Mouse (Mus musculus) heart, adult 18-20 months (tissue): ENCODE results near the gene Thrap3. TPM values are rescaled to one million over a fixed set of nuclear protein-coding genes. Genes with fewer than 3 reads are reported as not detected.
A peak's percentile ranks its signal among the peaks of the same experiment; 100 is the strongest.
"Not testable (repeated sequence)": the region's sequence is repeated elsewhere in the genome, so short reads cannot be mapped to it uniquely, and the experiment has no call there.

Experiments used
- DNase-seq, 2 experiments: peaks; one replicate each; pipeline ENCODE4 v3.0.0; 2021 to 2022; ENCODE audit warnings: mixed read lengths in 1 of 2
- total RNA-seq, 2 experiments: library from RNA; stranded (reverse); gene quantifications; 2 replicates each; pipeline ENCODE4 v1.2.3; 2021

Gene Thrap3
- total RNA-seq, 2 experiments from 2014 or later: 86.5 to 116 TPM

GRCm38 (mm10) chr4:126219540-126219939, 17.0 kb upstream of the Thrap3 start:
- not testable (repeated sequence) for DNase-seq

GRCm38 (mm10) chr4:126217771-126218170, 15.2 kb upstream of the Thrap3 start:
- peak in 1 of 2 experiments; percentile 57 for DNase-seq

- DNase-seq: no peak
Measured at GRCm38 (mm10) chr4:126207081-126207480, 4.5 kb upstream of the Thrap3 start.

DNA sequence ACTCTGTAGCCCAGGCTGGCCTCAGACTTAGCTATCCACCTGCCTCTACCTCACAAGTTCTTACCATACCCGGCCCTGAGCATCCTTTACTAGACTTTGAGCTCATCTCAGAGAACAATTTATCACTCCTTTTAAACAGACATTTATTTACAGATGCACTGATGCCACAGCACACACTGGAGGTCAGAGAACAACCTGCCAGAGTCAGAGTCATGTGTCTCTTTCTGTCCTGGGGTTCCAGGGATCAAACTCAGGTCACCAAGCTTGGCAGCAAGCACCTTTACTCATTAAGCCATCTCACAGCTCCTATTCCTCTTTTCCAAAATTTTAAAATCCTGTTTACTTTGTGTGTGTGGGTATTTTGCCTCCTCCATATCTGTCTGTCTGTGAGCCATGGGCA, 2.8 kb upstream of the Thrap3 start:
- no peak for DNase-seq

GRCm38 (mm10) chr4:126204661-126205230, 2.2 kb upstream of the Thrap3 start:
- no peak for DNase-seq

DNA sequence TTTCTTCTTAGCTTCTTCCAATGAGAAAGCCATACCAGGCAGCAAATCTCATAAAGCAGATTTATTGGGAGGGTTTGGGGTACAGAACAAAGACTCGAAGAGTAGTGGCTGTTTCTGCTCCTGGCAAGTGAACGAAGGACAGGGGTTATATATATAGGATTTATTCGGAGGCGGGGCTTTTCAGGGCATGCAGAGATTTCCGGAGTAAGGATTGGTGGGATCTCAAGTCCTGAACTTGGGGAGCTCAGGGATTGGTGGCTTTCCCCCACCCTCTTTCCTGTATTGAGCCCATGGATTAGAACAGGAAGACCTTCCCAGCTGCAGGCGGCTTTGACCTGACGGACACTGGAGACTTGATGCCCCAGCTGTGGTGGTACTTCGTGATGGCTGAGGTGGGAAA, 1.5 kb upstream of the Thrap3 start:
- no peak for DNase-seq

DNA sequence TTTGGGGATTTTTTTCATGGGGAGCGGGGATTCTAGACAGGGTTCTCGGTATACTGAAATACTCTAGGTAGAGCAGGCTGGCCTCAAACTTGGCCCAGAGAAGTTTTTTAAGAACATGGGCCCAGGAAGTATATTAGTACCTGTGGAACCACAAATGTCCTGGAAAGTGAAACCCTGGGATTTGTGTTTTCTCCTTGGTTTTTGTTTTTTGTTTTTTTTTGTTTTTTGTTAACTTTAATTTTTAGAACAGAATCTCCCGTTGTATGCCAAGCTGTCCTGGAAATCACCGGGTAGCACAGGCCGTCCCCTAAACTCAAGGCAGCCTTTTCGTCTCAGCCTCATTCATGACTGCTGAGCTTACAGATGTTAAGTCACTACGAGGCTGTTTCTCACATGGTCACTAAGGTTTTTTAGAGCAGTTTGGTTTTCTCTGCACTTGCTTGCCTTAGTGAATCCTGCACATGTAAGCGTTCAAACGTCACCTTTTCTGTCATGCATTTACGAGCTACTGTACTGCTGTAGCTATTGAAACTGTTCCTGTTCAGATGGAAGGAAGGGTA, 856 bp upstream of the Thrap3 start:
- no peak for DNase-seq

DNA sequence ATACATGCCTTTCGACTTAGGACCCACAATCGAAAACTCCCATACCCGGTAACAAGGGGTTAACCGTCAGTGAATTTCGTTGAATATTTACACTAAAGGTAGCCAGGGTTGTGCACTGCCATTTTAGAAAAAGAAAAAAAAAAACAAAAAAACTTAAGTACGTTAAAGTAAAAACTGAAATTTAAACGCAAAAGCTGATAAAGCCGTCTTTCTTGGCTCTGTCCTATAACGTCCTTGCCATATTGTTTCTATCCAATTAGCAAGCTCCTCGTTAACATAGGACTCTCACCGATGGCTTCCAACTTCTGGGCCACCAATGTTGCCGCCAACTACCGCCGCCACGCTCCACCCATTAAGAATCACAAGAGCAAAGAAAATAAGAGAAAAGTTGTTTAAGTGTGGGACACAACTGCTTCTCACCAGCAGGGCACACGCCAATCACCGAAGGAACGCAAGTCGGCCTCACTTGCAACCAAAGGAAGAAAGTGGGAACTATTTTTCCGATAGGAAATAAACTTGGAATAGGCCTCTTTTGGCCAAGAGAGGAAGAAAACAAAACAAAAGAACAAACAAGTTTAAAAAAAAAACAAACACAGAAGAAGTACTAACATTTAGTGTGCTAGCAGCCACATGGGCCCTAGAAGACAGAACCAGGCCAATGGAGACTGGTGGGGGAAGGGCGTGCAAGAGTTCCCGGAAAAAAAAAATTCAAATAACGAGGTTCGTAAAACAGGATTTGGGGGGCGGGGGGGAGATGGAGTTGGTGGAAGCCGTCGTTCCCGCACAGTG, 852 bp downstream of the Thrap3 start:
- peak; percentile 32 to 68 for DNase-seq

- DNase-seq: no peak
Measured at GRCm38 (mm10) chr4:126200656-126201055, 1.9 kb downstream of the Thrap3 start.

DNA sequence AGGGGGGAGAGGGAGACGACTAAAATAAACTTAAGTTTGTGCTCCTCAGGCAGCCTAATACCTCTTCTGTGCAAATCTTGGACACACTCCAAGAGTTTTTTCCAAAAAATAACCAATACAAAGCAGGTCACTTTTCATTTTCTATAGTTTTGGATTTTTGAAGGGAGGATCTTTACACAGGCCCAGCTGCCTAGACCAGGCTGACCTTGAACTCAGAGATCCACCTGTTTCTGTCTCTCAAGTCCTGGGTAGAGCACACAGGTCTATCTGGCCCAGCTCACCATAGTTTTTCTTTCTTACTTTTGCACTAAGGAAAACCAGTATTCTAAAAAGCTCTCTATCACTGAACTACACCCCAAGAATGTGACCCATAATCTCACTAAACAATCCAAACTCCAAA, 2.5 kb downstream of the Thrap3 start:
- no peak for DNase-seq

DNA sequence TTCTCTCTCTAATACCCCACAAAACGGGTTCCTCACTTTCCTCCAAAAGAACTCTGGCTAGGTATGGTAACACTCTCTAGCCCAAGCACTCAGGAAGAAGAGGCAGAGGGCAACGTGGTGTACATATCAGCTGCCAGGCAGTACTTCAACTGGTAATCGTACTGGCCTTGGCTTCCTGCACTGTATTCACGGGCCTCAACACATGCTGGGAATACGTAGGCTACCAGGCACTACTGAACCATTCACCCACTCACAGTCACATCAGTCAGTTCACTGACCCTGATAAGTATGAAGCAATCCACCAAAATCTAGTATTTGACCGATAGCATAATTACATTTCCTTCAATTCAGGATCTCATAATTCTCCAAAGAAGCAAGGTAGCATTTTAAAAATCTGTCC, 3.0 kb downstream of the Thrap3 start:
- DNase-seq: peak in 1 of 2 experiments; percentile 26

DNA sequence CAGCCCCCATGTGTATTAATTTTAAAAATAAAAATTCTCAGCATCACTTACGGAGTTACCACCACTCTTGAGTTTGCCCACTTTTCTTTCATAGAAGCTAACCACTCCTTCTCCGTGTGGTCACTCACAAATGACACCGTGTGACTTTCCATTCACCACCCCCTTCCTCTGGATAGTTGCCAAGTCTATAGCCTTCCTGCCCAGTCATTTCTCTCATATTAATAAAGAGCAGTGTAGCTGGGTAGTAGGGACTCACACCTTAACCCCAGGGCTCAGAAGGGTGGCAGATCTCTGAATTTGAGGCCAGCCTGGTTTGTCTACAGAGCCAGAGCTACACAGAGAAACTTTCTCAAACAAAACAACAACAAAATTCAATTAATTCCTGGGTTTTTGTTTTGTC, 5.1 kb downstream of the Thrap3 start:
- peak; percentile 52 to 58 for DNase-seq

DNA sequence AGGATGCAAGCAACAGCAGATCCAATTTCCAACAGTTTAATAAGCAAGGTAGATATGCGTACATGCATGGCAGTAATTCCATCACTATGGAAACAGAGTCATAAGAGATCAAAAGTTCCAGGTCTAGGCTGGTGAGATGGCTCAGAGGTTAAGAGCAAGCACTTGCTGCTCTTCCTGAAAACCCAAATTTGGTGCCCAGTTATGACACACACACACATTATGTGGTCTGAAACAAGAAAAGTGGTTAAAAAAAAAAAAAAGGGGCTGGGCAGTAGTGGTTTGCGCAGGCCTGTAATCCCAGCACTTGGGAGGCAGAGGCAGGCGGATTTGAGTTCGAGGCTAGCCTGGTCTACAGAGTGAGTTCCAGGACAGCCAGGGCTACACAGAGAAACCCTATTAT, 7.6 kb downstream of the Thrap3 start:
- DNase-seq: no peak

- no peak for DNase-seq
Measured at GRCm38 (mm10) chr4:126194216-126194615, 8.3 kb downstream of the Thrap3 start.

- DNase-seq: no peak
Measured at GRCm38 (mm10) chr4:126190636-126191035, 11.9 kb downstream of the Thrap3 start.

DNA sequence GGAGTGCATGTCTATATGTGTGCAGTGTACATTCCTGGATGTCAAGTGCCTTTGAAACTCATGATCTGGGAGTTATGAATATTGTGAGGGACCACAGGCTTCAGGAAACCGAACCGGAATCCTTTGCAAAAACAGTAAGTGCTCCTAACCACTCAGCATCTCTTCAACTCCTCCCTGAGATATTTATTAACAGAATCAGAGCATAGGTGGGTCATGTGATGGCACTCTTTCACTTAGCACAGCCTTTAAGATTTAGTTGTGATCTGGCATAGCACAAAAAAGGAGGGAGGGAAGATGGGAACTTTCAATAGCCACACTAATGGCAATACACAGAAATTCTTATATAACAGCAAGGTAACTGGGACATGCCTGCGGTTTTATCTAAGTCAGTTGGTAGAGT, 15.5 kb downstream of the Thrap3 start:
- no peak for DNase-seq

DNA sequence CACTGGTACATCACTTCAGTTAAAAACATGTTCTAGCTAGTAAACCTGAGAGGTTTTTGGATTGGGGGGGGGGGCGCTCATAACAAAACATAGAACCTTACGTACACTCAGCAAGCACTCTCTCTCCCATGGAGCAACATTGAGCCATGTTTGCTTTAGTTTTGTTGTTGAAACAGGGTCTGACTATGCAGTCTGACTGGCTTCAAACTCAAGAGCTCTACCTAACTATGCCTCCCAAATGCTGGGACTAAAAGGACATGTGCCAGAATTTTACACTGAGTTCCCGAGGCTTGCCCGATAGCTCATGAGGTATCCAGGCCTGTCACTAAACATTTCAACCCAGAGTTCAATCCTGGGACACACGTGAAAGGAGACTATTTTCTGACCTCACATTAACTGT, 19.5 kb downstream of the Thrap3 start:
- no peak for DNase-seq

- peak; percentile 65 for DNase-seq
Measured at GRCm38 (mm10) chr4:126181170-126181957, 21.2 kb downstream of the Thrap3 start.

DNA sequence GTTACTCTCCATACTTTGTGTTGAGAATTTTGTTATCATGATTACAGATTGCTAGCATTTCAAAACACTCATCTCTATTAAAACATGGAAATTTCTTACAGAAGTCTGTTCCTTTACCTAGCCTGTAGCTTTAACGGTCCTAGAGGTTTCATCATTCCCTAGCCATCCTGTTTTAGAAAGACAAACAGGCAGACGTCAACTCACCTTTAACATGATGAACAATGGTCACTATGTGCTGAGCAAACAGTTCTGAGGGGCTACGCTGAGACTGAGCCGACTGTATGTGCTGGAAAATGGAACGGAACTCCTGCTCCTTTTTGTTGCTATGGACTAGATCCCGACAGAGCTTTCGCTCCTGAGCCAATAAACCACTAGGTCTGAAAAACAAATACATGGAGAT, 26.6 kb downstream of the Thrap3 start:
- not testable (repeated sequence) for DNase-seq

DNA sequence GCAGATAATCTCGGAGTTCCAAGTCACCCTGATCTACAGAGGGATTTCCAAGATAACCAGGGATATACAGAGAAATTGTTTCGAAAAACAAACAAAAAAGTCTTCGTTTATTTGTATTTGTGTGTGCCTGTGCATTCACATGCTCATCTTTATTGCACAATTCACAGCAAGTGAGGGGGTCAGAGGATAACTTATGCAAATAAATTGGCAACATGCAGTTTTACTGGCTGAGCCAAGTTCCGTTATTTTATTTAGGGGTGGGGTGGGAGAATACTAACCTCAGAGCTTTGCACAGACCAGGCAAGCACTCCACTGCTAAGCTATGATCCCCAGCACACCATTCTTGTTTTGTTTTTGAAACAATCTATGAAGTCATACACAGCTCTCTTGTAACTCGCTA, 28.8 kb downstream of the Thrap3 start:
- DNase-seq: no peak

DNA sequence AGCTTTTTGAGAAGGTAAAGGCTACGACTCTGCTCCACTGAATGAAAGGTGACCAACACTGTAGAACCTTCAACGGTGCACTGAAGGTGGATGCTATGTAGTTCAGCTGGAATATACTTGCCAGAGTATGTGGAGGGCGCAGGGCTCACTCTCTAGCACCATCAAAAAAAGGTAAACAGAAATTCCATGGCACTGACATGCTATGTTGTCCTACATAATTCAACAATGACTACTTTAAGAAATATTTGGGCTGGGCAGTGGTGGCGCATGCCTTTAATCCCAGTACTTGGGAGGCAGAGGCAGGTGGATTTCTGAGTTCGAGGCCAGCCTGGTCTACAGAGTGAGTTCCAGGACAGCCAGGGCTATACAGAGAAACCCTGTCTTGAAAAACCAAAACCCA, 31.8 kb downstream of the Thrap3 start:
- not testable (repeated sequence) for DNase-seq

GRCm38 (mm10) chr4:126168851-126169250, 33.7 kb downstream of the Thrap3 start:
- no peak for DNase-seq

- DNase-seq: peak; percentile 61 to 66
Measured at GRCm38 (mm10) chr4:126166084-126166483, 36.5 kb downstream of the Thrap3 start.
